Mouse (Mus musculus) kidney, adult 18-20 months (tissue): Measurements from ENCODE around the gene Pigk.

Source experiments
- DNase-seq: peaks from one replicate; pipeline ENCODE4 v3.0.0; 2021

Pigk gene

DNA sequence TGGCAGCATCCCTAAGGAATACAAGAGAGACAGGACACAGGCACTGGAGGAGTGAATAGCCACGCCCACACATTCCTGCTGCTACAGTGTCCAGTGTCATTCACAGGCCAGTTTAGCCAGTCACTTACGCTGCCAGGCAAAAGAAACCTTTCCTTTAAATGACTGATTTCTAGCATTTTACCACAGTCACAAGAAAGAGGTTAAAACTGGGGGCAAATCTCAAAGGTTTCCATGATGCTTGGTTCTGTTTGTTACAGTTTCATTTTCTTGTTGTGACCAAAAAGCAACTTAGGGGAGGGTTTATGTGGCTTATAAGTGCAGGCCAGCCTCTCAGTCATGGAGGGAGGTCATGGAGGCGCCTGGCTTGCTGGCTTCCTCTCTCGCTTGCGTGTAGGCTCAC, 193.8 kb downstream of the Pigk start:
- DNase-seq = no peak

DNA sequence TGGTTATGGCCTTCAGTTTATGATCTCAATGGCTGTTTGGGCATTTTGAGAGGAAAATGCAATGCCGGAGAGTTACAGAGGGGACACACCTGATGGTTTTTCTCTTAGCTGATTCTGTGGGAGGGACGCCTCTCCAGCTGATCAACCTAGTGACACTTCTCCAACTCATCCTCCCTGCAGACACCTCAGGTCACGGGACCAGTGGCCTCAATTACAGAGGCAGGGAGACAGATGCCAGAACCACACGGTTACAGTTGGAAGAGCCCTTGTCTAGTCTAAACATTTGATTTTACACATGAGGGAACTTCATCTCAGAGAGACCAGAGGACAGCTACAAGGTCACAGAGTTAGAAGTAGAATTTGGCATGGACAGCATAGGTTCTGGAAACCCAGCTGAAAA, 197.7 kb downstream of the Pigk start:
- no peak for DNase-seq

DNA sequence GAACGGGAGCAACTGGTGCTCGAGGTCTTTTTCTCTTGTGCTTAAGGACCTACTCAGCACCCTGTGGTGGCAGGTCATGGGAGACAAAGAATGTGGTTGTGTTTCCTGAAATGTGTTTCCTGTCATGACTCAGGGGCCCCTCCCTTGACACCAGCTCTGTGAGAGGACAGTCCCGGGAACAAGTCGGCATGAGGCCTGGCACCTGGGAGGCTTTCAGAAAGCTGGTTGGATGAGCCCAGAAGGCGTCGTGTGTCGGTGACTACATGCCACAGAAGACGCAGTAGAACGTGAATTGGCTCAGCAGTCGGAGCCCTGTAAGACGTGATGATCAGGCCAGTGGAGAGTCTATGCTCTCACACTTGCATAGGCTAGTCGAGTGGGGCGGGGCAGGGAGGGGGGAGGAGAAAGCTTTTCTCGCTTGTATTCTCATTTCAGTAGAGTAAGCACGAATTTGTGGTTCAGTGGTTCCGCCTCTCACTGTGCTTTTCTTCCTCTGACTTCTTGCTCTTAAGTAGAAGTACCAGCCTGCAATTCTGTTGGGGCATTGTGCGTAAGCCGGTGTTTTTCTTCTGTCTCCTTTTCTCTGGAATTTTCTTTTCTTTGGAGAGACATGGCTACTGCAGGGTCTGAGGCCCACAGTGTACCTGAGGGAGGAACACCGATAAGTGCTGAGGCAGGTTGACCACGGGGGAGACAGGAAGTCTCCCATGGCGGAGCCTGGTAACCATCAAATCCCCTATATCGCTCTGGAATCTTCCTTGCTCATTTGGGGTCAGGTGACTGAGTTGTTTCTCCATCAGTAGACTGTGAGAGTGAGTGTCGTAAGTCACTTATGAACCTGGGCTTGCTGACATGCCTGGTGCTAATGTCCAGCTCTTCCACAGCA, 198.6 kb downstream of the Pigk start:
- no peak for DNase-seq

GRCm38 (mm10) chr3:152913150-152913549, 199.2 kb downstream of the Pigk start:
- DNase-seq = no peak

DNA sequence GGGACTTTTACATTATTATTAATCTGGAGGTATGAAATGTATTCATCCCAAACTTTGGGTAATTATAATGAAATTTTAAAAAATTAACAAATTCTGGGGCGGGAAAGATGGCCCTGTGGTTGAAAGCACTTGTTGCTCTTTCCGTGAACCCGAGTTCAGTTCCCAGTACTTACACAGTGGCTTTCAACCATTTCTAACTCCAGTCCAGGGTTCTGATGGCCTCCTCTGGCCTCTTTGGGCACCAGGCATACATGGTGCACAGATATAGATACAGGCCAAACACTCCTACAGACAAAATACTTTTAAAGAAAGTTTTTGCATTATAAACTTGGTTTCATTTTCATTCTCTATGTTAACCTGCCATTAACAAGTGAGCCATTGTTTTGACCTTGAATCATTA, 199.7 kb downstream of the Pigk start:
- no peak for DNase-seq

- no peak for DNase-seq
Measured at GRCm38 (mm10) chr3:152914376-152914775, 200.5 kb downstream of the Pigk start.

DNA sequence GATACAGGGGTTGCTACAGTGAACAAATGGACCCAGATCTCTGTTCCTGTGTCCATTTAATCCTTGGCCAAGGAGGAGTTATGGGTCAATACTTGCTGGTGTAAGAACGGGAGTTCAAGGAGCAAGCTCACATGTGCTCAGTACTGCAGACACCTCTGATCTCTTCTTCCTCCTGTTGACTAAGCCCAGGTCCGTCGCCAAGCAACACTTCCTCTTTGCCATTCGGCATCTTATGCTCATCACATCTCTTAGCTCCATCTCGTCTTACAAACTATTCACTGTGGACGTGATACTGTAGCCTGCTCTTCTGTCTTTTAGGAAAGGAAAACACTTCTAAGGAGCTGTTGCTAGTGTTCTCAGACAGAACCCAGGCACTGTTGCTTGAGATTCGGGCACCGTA, 203.7 kb downstream of the Pigk start:
- DNase-seq = no peak

DNA sequence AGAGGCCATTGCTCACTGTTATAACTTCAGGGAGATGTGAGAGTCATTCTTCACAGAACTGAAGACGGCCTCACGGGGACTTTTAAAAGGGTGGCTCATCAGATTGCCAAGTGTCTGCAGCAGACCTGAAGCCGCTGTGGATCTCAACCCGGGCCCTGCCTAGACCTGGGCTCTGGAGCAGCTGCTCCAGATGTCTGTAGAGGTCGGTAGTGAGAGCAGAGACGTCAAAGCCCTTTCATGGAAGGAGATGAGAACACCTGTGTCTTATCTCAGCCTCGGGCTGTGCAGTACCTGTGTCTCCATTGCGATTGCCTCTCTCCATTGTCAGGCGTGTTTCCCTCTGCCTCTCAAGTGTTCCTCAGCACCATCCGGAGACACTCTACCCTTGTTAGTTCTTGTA, 205.2 kb downstream of the Pigk start:
- no peak for DNase-seq

DNA sequence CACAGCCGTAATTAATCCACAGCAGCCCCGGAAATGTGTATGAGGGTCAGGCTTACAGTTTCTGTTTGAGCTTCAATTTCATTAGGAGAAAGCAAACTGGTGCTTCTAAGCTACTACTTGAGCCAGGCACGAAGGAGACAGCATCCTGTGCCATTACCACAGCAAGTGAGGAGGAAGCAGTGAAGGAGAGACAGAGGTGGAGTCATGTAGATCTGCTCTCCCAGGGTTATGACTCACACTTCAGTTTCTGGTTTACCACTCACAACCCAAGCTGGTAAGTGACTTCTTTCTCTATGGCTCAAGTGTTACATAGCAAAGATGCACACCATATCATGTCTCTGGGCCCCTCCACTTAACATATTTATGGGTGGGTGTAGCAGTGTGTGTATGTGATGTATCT, 206.5 kb downstream of the Pigk start:
- no peak for DNase-seq

GRCm38 (mm10) chr3:152923530-152923929, 209.6 kb downstream of the Pigk start:
- DNase-seq = no peak

GRCm38 (mm10) chr3:152925364-152925763, 211.5 kb downstream of the Pigk start:
- no peak for DNase-seq

DNA sequence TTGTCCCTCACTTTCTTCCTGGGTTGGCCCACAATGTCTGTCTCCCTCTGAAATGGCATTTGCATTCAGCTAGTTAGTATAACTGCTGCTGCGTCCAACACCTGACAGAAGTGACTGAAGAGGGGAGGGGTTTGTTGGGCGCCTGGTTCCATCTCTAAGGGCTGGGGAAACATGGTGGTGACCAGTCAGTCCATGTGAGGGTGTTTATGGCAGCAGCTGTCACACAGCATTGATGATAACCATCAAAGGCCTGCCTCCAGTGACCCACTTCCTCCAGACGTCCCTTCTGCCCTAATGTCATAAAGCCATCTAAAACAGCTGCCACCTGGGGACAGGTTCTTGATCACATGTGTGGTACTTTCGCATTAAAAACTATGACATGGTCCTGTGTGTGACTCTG, 212.3 kb downstream of the Pigk start:
- DNase-seq = no peak

DNA sequence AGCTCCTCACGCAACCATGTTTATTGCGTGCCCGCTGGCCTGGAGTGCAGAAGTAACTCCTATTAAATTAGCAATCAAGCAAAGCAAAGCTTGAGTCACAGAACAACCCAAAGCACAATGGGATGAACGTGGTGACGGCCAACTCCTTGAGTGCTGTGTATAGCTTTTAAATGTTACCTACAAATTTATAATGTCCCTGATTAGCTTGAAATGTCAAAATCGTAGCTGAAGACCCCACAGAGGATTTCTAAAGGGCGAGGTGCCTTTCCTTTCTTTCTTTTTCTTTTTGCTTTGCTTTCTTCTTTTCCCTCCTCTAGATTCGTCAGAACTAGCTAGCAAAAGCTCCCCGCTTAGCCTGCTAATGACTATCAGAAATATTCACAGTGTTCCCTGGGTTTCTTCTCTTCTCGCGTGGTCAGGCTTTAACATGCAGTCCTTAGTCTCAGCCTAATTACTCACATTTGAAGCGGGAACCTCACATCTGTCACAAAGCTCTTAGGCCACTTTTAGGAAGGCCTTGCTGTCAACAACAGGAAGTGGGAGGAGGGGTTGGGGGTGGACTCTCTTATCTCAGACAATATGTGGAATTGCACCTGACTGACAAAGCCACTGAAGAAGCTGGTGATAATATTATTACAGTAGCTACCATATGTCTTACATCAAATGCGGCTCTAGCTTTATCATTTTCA, 214.5 kb downstream of the Pigk start:
- DNase-seq = no peak

DNA sequence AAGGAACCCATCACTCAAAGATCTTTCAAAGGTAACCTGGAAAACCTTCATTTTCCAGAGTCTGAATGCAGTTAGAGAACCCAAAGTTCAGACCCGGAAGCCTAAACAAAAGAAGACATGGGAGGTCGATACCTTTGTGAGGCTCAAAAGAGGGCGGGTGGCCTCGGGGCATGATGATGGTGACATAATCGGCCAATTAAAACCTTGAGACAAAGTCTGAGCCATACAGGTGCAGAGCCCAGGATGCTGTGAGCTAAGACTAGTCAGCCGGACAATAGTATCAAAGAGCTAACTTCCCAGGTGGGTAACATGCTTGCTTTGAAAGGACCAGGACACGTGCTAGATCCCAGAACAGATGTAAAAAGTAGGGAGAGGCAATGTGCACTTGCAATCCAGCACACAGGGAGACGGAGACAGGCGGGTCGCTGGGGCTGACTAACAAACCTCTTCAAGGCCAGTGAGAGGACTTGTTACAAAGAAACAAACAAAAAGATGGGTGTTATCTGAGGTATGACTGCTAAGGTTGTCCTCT, 215.4 kb downstream of the Pigk start:
- no peak for DNase-seq

- no peak for DNase-seq
Measured at GRCm38 (mm10) chr3:152929788-152930281, 215.9 kb downstream of the Pigk start.

DNA sequence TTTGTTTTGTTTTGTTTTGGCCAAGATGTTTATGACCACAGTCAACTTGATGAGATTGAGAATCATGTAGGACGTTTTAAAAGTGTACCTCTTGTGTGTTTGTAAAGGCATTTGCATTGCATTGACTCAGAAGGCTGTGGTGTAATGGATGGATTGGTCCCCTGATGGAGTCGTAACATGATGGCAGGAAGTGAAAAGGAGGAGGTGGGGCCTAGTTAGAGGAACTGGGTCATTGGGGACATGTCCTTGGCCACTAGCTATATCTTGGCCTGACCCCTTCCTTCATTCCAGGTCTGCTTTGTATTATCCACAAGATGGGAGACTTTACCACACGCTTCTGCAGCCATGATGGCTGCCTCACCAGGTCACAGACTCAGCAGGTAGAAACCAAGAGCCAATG, 217.5 kb downstream of the Pigk start:
- DNase-seq = no peak

- DNase-seq = no peak
Measured at GRCm38 (mm10) chr3:152932096-152932495, 218.2 kb downstream of the Pigk start.

GRCm38 (mm10) chr3:152932544-152932943, 218.6 kb downstream of the Pigk start:
- DNase-seq = no peak

- no peak for DNase-seq
Measured at GRCm38 (mm10) chr3:152933737-152934136, 219.8 kb downstream of the Pigk start.

DNA sequence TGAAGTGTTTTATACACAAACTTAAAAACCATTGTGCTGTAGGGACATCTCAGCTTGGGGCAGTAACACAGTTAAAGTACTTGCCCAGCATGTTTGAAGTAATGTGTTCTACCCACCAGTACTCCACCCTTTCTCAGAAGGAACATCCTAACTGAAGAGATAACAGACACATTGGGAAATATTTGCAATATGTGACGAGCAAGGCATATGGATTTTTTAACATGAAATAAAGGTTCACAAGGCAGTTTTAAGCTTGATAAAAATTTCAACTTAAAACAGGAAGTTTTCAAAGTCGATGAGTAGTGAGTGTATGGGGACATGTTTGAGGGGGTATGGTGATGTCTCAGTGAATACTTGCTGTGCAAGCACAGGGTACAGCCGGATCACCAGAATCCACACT, 222.4 kb downstream of the Pigk start:
- DNase-seq = no peak

DNA sequence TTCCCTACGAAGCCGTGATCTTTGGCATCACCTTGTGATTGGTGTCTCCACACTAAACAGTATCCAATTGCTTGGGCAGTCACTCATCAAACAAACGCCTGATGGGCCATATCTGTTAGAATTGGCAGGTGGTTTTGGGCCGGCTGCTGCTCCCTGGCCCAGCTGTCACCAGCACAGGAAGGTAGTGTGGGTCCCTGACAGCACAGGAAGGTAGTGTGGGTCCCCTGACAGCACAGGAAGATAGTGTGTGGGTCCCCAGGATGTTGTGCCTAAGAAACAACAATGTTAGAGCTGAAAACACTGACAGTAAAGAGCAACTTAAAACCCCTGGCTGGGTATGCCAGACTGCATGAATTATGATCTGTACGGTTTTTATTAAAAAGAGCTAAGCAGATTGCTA, 227.8 kb downstream of the Pigk start:
- no peak for DNase-seq

DNA sequence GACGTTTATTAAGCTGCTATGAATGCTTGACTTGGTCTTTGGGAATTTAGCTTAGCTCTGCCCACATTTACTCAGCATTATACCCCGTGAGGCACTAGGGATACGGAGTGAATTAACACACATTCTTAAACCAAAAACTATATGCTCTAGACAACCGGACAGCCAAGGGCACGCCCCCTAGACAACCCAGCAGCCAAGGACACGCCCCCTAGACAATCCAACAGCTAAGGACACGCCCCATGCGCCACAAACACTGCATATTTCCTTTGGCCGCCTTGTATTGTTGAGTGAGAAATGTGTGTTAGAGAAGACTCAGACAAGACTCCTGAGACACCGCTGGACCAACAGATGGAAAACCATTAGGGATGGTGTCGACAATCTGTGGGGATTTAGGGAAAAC, 229.1 kb downstream of the Pigk start:
- DNase-seq = no peak

DNA sequence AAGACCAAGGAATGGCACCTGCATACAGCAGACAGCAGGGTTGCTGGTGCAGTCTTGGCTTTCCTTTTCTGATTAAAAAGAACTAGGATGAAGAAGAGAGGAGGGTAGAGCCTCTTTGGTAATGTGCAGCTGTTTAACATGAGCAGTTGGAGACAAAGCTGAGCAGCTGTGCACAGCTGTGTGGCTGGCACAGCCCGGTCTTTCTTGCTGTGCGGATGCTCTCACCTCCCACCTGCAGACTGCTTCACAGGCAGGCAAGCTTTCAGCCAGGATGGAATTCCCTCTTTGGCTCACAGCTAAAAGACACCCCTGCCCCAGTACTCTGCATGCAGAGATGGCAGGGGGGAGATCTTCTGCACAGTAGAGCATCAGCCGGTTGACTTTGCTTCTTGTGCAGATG, 230.9 kb downstream of the Pigk start:
- no peak for DNase-seq

- DNase-seq = no peak
Measured at GRCm38 (mm10) chr3:152947031-152947640, 233.2 kb downstream of the Pigk start.
